Mouse (Mus musculus): Measurements from ENCODE around the gene Tprgl. TPM values are rescaled to one million over a fixed set of nuclear protein-coding genes. Genes with fewer than 3 reads are reported as not detected.

Tprgl gene
- 149 and 154 TPM in 2 replicates for polyA plus RNA-seq (2015; fragmentation: Nextera tagmentation; extraction: Ambion mirVana)

GRCm38 (mm10) chr4:154160538-154161390 lies at the start of gene Tprgl:
Tprgl (minus strand) TSS chr4:154160666.
- H3K9me3 ChIP-seq (replicated peaks): no peaks in the 10 kb centered on the region
- peak; percentile 93 for ATAC-seq (ENCODE audit: insufficient read depth)
- H3K4me3 ChIP-seq (replicated peaks): peak within 1 kb of the TSS; percentile 87
- H3K36me3 ChIP-seq (replicated peaks): peaks cover 32% of the 10 kb centered on the region
- H3K27ac ChIP-seq (replicated peaks): peak within 1 kb of the TSS; percentile 100
- 1% methylated on average over 75 of the region's 75 CpGs for whole genome bisulfite sequencing (ENCODE audit: insufficient replicate concordance)
- H3K4me2 ChIP-seq: peak within 1 kb of the TSS; percentile 92
- peaks cover 52% of the 10 kb centered on the region for H3K4me1 ChIP-seq (replicated peaks)
- H3K9ac ChIP-seq: peak within 1 kb of the TSS; percentile 86
- H3K27me3 ChIP-seq: no peaks in the 10 kb centered on the region

- Histone ChIP-seq H3K4me2 (no peak overlapping the region), H3K4me1 (replicated peaks) (peaks cover 15% of the 10 kb centered on the region), H3K4me3 (replicated peaks) (no peak overlapping the region), H3K27me3 (no peaks in the 10 kb centered on the region), H3K36me3 (replicated peaks) (no peaks in the 10 kb centered on the region), H3K9me3 (replicated peaks) (no peaks in the 10 kb centered on the region), H3K9ac (no peak overlapping the region), H3K27ac (replicated peaks) (no peak overlapping the region)
- 18% methylated on average over 3 of the region's 3 CpGs for WGBS (ENCODE audit: insufficient replicate concordance)
- ATAC-seq (ENCODE audit: insufficient read depth): no peak
These were observed 49.4 kb upstream of the Tprgl start for GRCm38 (mm10) chr4:154209825-154210224.

GRCm38 (mm10) chr4:154209054-154209453 lies 48.6 kb upstream of the Tprgl start:
- Histone ChIP-seq H3K4me2 (no peak overlapping the region), H3K4me3 (replicated peaks) (no peak overlapping the region), H3K9ac (no peak overlapping the region), H3K27me3 (no peaks in the 10 kb centered on the region), H3K36me3 (replicated peaks) (no peaks in the 10 kb centered on the region), H3K9me3 (replicated peaks) (no peaks in the 10 kb centered on the region), H3K4me1 (replicated peaks) (peaks cover 8% of the 10 kb centered on the region), H3K27ac (replicated peaks) (no peak overlapping the region)
- no peak for ATAC-seq (ENCODE audit: insufficient read depth)
- 53% methylated on average over 6 of the region's 6 CpGs for WGBS (ENCODE audit: insufficient replicate concordance)

- 12% methylated on average over 5 of the region's 5 CpGs for WGBS (ENCODE audit: insufficient replicate concordance)
- no peak overlapping the region for H3K4me2 ChIP-seq
- no peaks in the 10 kb centered on the region for H3K27me3 ChIP-seq
- H3K9ac ChIP-seq: no peak overlapping the region
- ATAC-seq (ENCODE audit: insufficient read depth): no peak
- no peak overlapping the region for H3K4me3 ChIP-seq (replicated peaks)
- H3K36me3 ChIP-seq (replicated peaks): no peaks in the 10 kb centered on the region
- H3K27ac ChIP-seq (replicated peaks): no peak overlapping the region
- H3K9me3 ChIP-seq (replicated peaks): no peaks in the 10 kb centered on the region
- no peaks in the 10 kb centered on the region for H3K4me1 ChIP-seq (replicated peaks)
These were observed 46.8 kb upstream of the Tprgl start for GRCm38 (mm10) chr4:154207261-154207660.

- no peak overlapping the region for H3K9ac ChIP-seq
- H3K27ac ChIP-seq (replicated peaks): no peak overlapping the region
- no peaks in the 10 kb centered on the region for H3K27me3 ChIP-seq
- no peaks in the 10 kb centered on the region for H3K36me3 ChIP-seq (replicated peaks)
- no peak overlapping the region for H3K4me2 ChIP-seq
- WGBS (ENCODE audit: insufficient replicate concordance): 48% methylated on average over 5 of the region's 5 CpGs
- no peaks in the 10 kb centered on the region for H3K4me1 ChIP-seq (replicated peaks)
- no peaks in the 10 kb centered on the region for H3K9me3 ChIP-seq (replicated peaks)
- no peak for ATAC-seq (ENCODE audit: insufficient read depth)
- H3K4me3 ChIP-seq (replicated peaks): no peak overlapping the region
These were observed 44.9 kb upstream of the Tprgl start for GRCm38 (mm10) chr4:154205392-154205791.

- H3K9ac ChIP-seq: no peak overlapping the region
- H3K4me2 ChIP-seq: no peak overlapping the region
- ATAC-seq (ENCODE audit: insufficient read depth): no peak
- H3K36me3 ChIP-seq (replicated peaks): no peaks in the 10 kb centered on the region
- no peak overlapping the region for H3K4me3 ChIP-seq (replicated peaks)
- WGBS (ENCODE audit: insufficient replicate concordance): 58% methylated on average over 7 of the region's 7 CpGs
- no peaks in the 10 kb centered on the region for H3K4me1 ChIP-seq (replicated peaks)
- no peaks in the 10 kb centered on the region for H3K27me3 ChIP-seq
- H3K27ac ChIP-seq (replicated peaks): no peak overlapping the region
- H3K9me3 ChIP-seq (replicated peaks): no peaks in the 10 kb centered on the region
These were observed 44.1 kb upstream of the Tprgl start for GRCm38 (mm10) chr4:154204532-154204931.

- WGBS (ENCODE audit: insufficient replicate concordance): 60% methylated on average over 5 of the region's 5 CpGs
- ATAC-seq (ENCODE audit: insufficient read depth): no peak
- Histone ChIP-seq H3K9ac (no peak overlapping the region), H3K27me3 (no peaks in the 10 kb centered on the region), H3K36me3 (replicated peaks) (no peaks in the 10 kb centered on the region), H3K27ac (replicated peaks) (no peak overlapping the region), H3K4me2 (no peak overlapping the region), H3K4me3 (replicated peaks) (no peak overlapping the region), H3K9me3 (replicated peaks) (no peaks in the 10 kb centered on the region), H3K4me1 (replicated peaks) (no peaks in the 10 kb centered on the region)
These were observed 41.0 kb upstream of the Tprgl start for GRCm38 (mm10) chr4:154201511-154201910.

GRCm38 (mm10) chr4:154198377-154198961 lies 38.0 kb upstream of the Tprgl start:
- Histone ChIP-seq H3K9ac (no peak overlapping the region), H3K9me3 (replicated peaks) (no peaks in the 10 kb centered on the region), H3K27ac (replicated peaks) (no peak overlapping the region), H3K36me3 (replicated peaks) (no peaks in the 10 kb centered on the region), H3K4me1 (replicated peaks) (no peaks in the 10 kb centered on the region), H3K27me3 (no peaks in the 10 kb centered on the region), H3K4me2 (no peak overlapping the region), H3K4me3 (replicated peaks) (no peak overlapping the region)
- no peak for ATAC-seq (ENCODE audit: insufficient read depth)
- 44% methylated on average over 7 of the region's 7 CpGs for WGBS (ENCODE audit: insufficient replicate concordance)

- no peak overlapping the region for H3K9ac ChIP-seq
- WGBS (ENCODE audit: insufficient replicate concordance): 71% methylated on average over 6 of the region's 6 CpGs
- no peaks in the 10 kb centered on the region for H3K4me1 ChIP-seq (replicated peaks)
- H3K9me3 ChIP-seq (replicated peaks): no peaks in the 10 kb centered on the region
- no peak overlapping the region for H3K4me3 ChIP-seq (replicated peaks)
- no peaks in the 10 kb centered on the region for H3K27me3 ChIP-seq
- no peak overlapping the region for H3K27ac ChIP-seq (replicated peaks)
- H3K36me3 ChIP-seq (replicated peaks): no peaks in the 10 kb centered on the region
- no peak for ATAC-seq (ENCODE audit: insufficient read depth)
- H3K4me2 ChIP-seq: no peak overlapping the region
These were observed 37.5 kb upstream of the Tprgl start for GRCm38 (mm10) chr4:154197961-154198360.

GRCm38 (mm10) chr4:154188948-154189347 lies 28.5 kb upstream of the Tprgl start:
- WGBS (ENCODE audit: insufficient replicate concordance): 18% methylated on average over 8 of the region's 8 CpGs
- no peaks in the 10 kb centered on the region for H3K9me3 ChIP-seq (replicated peaks)
- no peak overlapping the region for H3K4me3 ChIP-seq (replicated peaks)
- H3K9ac ChIP-seq: no peak overlapping the region
- no peaks in the 10 kb centered on the region for H3K4me1 ChIP-seq (replicated peaks)
- H3K27me3 ChIP-seq: peaks cover 5% of the 10 kb centered on the region
- no peak for ATAC-seq (ENCODE audit: insufficient read depth)
- H3K4me2 ChIP-seq: no peak overlapping the region
- no peaks in the 10 kb centered on the region for H3K36me3 ChIP-seq (replicated peaks)
- H3K27ac ChIP-seq (replicated peaks): no peak overlapping the region

GRCm38 (mm10) chr4:154186002-154186537 lies 25.6 kb upstream of the Tprgl start:
- Histone ChIP-seq H3K4me2 (no peak overlapping the region), H3K9me3 (replicated peaks) (no peaks in the 10 kb centered on the region), H3K36me3 (replicated peaks) (no peaks in the 10 kb centered on the region), H3K27ac (replicated peaks) (no peak overlapping the region), H3K4me1 (replicated peaks) (no peaks in the 10 kb centered on the region), H3K4me3 (replicated peaks) (no peak overlapping the region), H3K9ac (no peak overlapping the region), H3K27me3 (peaks cover 10% of the 10 kb centered on the region)
- WGBS (ENCODE audit: insufficient replicate concordance): 44% methylated on average over 11 of the region's 11 CpGs
- ATAC-seq (ENCODE audit: insufficient read depth): no peak
